Mouse (Mus musculus): ENCODE data around the gene Olfr430.
"Not testable (repeated sequence)": the region's sequence is repeated elsewhere in the genome, so short reads cannot be mapped to it uniquely, and the experiment has no call there.

GRCm38 (mm10) chr1:174049357-174049756, 17.0 kb upstream of the Olfr430 start:
- TF ChIP-seq CTCF (IDR thresholded peaks at IDR 0.05; ENCODE audit: extremely low read depth, insufficient read length, insufficient replicate concordance, low read depth, low read length); POLR2A (IDR thresholded peaks at IDR 0.05; ENCODE audit: low read depth, low read length): not testable (repeated sequence)
